Comparison of ENCODE assay signal across 9 mouse cellular contexts in the genomic region with DNA sequence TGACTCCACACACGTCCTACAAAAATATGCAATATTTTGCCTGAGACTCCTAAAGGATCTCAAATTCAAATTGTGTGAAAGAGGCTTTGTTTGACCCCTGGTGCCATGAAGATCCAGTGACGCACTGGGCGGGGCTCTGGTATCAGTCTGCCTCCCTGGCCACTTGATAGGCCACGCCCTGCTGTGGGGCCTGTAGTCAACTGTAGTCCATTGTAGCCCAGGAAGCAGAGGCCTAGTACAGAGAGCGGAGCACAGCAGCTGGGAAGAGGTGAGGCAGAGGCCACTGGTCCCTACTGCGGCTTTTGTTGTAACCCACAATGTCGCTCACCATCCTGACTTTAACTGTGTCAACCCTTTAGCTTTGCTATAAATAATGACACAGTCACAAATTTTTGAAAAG.
DNase-seq lines count a peak whose midpoint lies in the region; ATAC-seq lines count a peak whose summit lies in the region.
"Had no signal": no experiment of that assay in that cellular context is flagged by ENCODE, and none has a peak within 500 bp of the region (broad histone marks: within the 10 kb centered on the region; RNA-seq: fewer than 3 reads in every experiment).

No protein-coding gene starts in this region.

- H3K36me3 ChIP-seq in limb, embryonic 12.5 days, result no peaks in the 10 kb centered on the region
- no peaks in the 10 kb centered on the region for H3K36me3 ChIP-seq in limb, embryonic 10.5 days
- H3K36me3 ChIP-seq in limb, embryonic 13.5 days, result no peaks in the 10 kb centered on the region

- no peak overlapping the region for H3K4me2 ChIP-seq in limb, embryonic 12.5 days
- H3K4me2 ChIP-seq in limb, embryonic 13.5 days (replicated peaks), result no peak overlapping the region

- no peak overlapping the region for H3K4me3 ChIP-seq in limb, embryonic 12.5 days (replicated peaks)
- no peak overlapping the region for H3K4me3 ChIP-seq in limb, embryonic 10.5 days
- H3K4me3 ChIP-seq in limb, embryonic 13.5 days, result no peak overlapping the region

- no peak for DNase-seq in limb, embryonic 10.5 days (ENCODE audit: low spot score)
- peak; percentile 51 for DNase-seq in embryo, embryonic 9.5 days (ENCODE audit: extremely low spot score)
- DNase-seq in spleen, postnatal 14 days (ENCODE audit: low spot score in 2 of 2), result peak; percentile 54 to 56
- DNase-seq in right cerebral cortex, postnatal 4 days, result no peak
- no peak for DNase-seq in cerebellum, adult 11-12 months
- no peak for DNase-seq in ovary, postnatal 14 days (ENCODE audit: low spot score)

- no peaks in the 10 kb centered on the region for H3K9me3 ChIP-seq in limb, embryonic 12.5 days
- no peaks in the 10 kb centered on the region for H3K9me3 ChIP-seq in limb, embryonic 10.5 days (replicated peaks)
- H3K9me3 ChIP-seq in limb, embryonic 13.5 days, result no peaks in the 10 kb centered on the region

- ATAC-seq in limb, embryonic 12.5 days (ENCODE audit: insufficient number of reproducible peaks, insufficient read depth, low FRiP score, low TSS enrichment, low read depth), result 0 out of 2 replicates have a peak, but pooled peaks have one; percentile 20
- ATAC-seq in limb, embryonic 13.5 days (ENCODE audit: low FRiP score, low read depth), result peak; percentile 67

- WGBS in limb, embryonic 12.5 days, result 82% methylated on average over 7 of the region's 7 CpGs
- WGBS in limb, embryonic 10.5 days, result 71% methylated on average over 7 of the region's 7 CpGs
- WGBS in limb, embryonic 13.5 days, result 76% methylated on average over 7 of the region's 7 CpGs

- H3K27ac ChIP-seq in limb, embryonic 12.5 days, result no peak overlapping the region; the same call in 1 of the 2 replicates
- H3K27ac ChIP-seq in limb, embryonic 10.5 days, result no peak overlapping the region
- H3K27ac ChIP-seq in limb, embryonic 13.5 days, result no peak overlapping the region
- H3K27ac ChIP-seq: kidney, postnatal 0 days had no signal

- no peaks in the 10 kb centered on the region for H3K4me1 ChIP-seq in limb, embryonic 12.5 days (replicated peaks)
- H3K4me1 ChIP-seq in limb, embryonic 10.5 days, result peaks cover 5% of the 10 kb centered on the region; the same call in 1 of the 2 replicates
- H3K4me1 ChIP-seq in limb, embryonic 13.5 days, result no peaks in the 10 kb centered on the region

- no peaks in the 10 kb centered on the region for H3K27me3 ChIP-seq in limb, embryonic 12.5 days
- H3K27me3 ChIP-seq in limb, embryonic 10.5 days (ENCODE audit: low read depth, poor library complexity, severe bottlenecking), result no peaks in the 10 kb centered on the region
- no peaks in the 10 kb centered on the region for H3K27me3 ChIP-seq in limb, embryonic 13.5 days

- no peak overlapping the region for H3K9ac ChIP-seq in limb, embryonic 12.5 days (replicated peaks)
- H3K9ac ChIP-seq in limb, embryonic 13.5 days, result no peak overlapping the region

Comparison
In these comparisons a context has a peak if more than half of its experiments do, and no peak if none do; other contexts are left out.
1. DNase-seq: peak in embryo, embryonic 9.5 days (single experiment) and spleen, postnatal 14 days (2 of 2); none in limb, embryonic 10.5 days (single experiment), right cerebral cortex, postnatal 4 days (single experiment), cerebellum, adult 11-12 months (single experiment) and ovary, postnatal 14 days (single experiment).